Mouse (Mus musculus) heart, postnatal 0 days (tissue): Measurements from ENCODE around the gene Nisch. TPM values are rescaled to one million over a fixed set of nuclear protein-coding genes. Genes with fewer than 3 reads are reported as not detected.

Experiments used
- ATAC-seq: fragments of 200-750 bp; cut with Nextera tagmentation; 2 replicates; pipeline ENCODE4 v1.8.0; 2017; ENCODE audit warnings: low read depth, moderate number of reproducible peaks, moderate library complexity; ENCODE audit not compliant: insufficient read depth
- DNase-seq: peaks from one replicate; pipeline ENCODE4 v3.0.0-alpha.2; 2016; ENCODE audit warnings: low spot score
- H3K27ac ChIP-seq: fragments of 300-500 bp; sonication (generic); 2 replicates; pipeline ENCODE4 v1.5.1; 2014; ENCODE audit warnings: low read depth, mild to moderate bottlenecking
- H3K27me3 ChIP-seq: fragments of 300-500 bp; sonication (generic); 2 replicates; pipeline ENCODE4 v1.6.1; 2014; ENCODE audit warnings: low read length, mixed read lengths; ENCODE audit not compliant: control insufficient read depth, insufficient read depth
- H3K36me3 ChIP-seq: fragments of 300-500 bp; sonication (generic); replicated peaks from 2 replicates; pipeline ENCODE4 v1.6.1; 2014; ENCODE audit warnings: low read length, mixed read lengths; ENCODE audit not compliant: control insufficient read depth, insufficient read depth
- H3K4me1 ChIP-seq: fragments of 300-500 bp; sonication (generic); 2 replicates; pipeline ENCODE4 v1.6.1; 2014; ENCODE audit warnings: antibody characterized with exemption; ENCODE audit not compliant: control insufficient read depth, insufficient read depth
- H3K4me2 ChIP-seq: fragments of 300-500 bp; sonication (generic); 2 replicates; pipeline ENCODE4 v1.6.1; 2014; ENCODE audit warnings: low read depth, mild to moderate bottlenecking, low read length, moderate library complexity
- H3K4me3 ChIP-seq: fragments of 300-500 bp; sonication (generic); 2 replicates; pipeline ENCODE4 v1.5.1; 2014; ENCODE audit warnings: low read depth, low read length
- H3K9ac ChIP-seq: fragments of 300-500 bp; sonication (generic); replicated peaks from 2 replicates; pipeline ENCODE4 v1.6.1; 2014; ENCODE audit warnings: low read depth, low read length, mixed read lengths
- H3K9me3 ChIP-seq: fragments of 300-500 bp; sonication (generic); replicated peaks from 2 replicates; pipeline ENCODE4 v1.6.1; 2016; ENCODE audit warnings: low read length; ENCODE audit not compliant: control insufficient read depth
- CTCF ChIP-seq: IDR thresholded peaks from 2 replicates; pipeline ENCODE4 v1.5.1; 2016; ENCODE audit warnings: antibody characterized with exemption, control low read depth, low read depth
- EP300 ChIP-seq: IDR thresholded peaks from 2 replicates; pipeline ENCODE4 v1.6.1; 2016; ENCODE audit warnings: antibody characterized with exemption, low read depth
- WGBS: fragments of 180-500 bp; shearing (Covaris S2); extraction: QIAGEN DNeasy Blood & Tissue Kit; methylation state at CpG from one replicate; pipeline ENCODE4 v1.1.7; 2014; 5-methylcytosine and 5-hydroxymethylcytosine counted together
- polyA plus RNA-seq: library from polyadenylated mRNA; unstranded; fragments of >200 nt; fragmentation: Nextera tagmentation; extraction: Ambion mirVana; gene quantifications from 2 replicates; pipeline ENCODE4 v1.2.1, GENCODE M21; 2015
- total RNA-seq: library from RNA; depleted of rRNA; stranded (reverse); fragments of >200 nt; gene quantifications from 2 replicates; pipeline ENCODE4 v1.2.3, GENCODE M21; 2014; ENCODE audit warnings: low replicate concordance

Gene Nisch
- total and polyA plus RNA-seq, 2 experiments from 2014 or later: 171 to 338 TPM

- DNase-seq: no peak
- peaks cover 20% of the 10 kb centered on the region for H3K4me1 ChIP-seq
- WGBS: 62% methylated on average over 13 of the region's 13 CpGs
Observed at GRCm38 (mm10) chr14:31232404-31233069, 15.8 kb upstream of the Nisch start.

GRCm38 (mm10) chr14:31230442-31230841, 13.7 kb upstream of the Nisch start:
- Histone ChIP-seq H3K4me1 (peaks cover 31% of the 10 kb centered on the region), H3K27ac (peak overlapping the region; percentile 33; the same call in 1 of the 2 replicates), H3K4me3 (no peak overlapping the region), H3K4me2 (no peak overlapping the region), H3K9me3 (no peaks in the 10 kb centered on the region), H3K36me3 (no peaks in the 10 kb centered on the region), H3K27me3 (no peaks in the 10 kb centered on the region), H3K9ac (no peak overlapping the region)
- ATAC-seq: no peak
- WGBS: 55% methylated on average over 8 of the region's 8 CpGs
- TF ChIP-seq EP300 (no peak), CTCF (no peak)
- no peak for DNase-seq

More at GRCm38 (mm10) chr14:31232404-31233069, 15.8 kb upstream of the Nisch start:
- H3K9ac ChIP-seq: no peak overlapping the region
- TF ChIP-seq CTCF: no peak
- no peak for TF ChIP-seq EP300
- no peak overlapping the region for H3K4me3 ChIP-seq
- no peak for ATAC-seq
- H3K36me3 ChIP-seq: no peaks in the 10 kb centered on the region
- H3K4me2 ChIP-seq: no peak overlapping the region
- H3K27me3 ChIP-seq: no peaks in the 10 kb centered on the region
- peak overlapping the region; percentile 66 for H3K27ac ChIP-seq
- no peaks in the 10 kb centered on the region for H3K9me3 ChIP-seq

- no peak overlapping the region for H3K4me2 ChIP-seq
- TF ChIP-seq EP300: 0 out of 2 replicates have a peak, but pooled peaks have one; percentile 29
- TF ChIP-seq CTCF: no peak
- no peaks in the 10 kb centered on the region for H3K9me3 ChIP-seq
- DNase-seq (no peak), ATAC-seq (no peak)
- H3K27ac ChIP-seq: peak overlapping the region; percentile 39
- peaks cover 41% of the 10 kb centered on the region for H3K4me1 ChIP-seq
- 65% methylated on average over 6 of the region's 6 CpGs for WGBS
- H3K27me3 ChIP-seq: no peaks in the 10 kb centered on the region
- H3K9ac ChIP-seq: no peak overlapping the region
- H3K36me3 ChIP-seq: no peaks in the 10 kb centered on the region
- no peak overlapping the region for H3K4me3 ChIP-seq
Observed at GRCm38 (mm10) chr14:31228234-31228633, 11.5 kb upstream of the Nisch start.

DNA sequence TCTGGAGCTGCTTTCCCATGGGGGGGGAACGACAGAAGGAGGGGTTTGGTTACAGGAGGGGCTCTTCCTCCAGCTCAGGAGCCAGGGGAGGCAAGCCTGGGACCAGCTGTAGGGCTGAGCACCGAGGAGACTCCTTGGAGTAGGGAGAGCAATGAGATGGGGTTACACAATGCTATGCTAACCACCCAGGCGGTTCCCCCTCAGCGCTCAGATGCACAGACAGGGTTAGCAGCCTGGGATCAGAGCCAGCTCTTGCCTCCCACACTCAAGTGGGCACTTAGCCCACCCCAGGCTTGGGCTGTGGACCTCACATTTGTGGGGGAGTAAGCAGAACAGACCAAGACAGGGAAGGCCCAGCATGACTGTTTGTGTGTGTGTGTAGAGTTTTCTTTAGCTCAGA, 10.2 kb upstream of the Nisch start:
- peak overlapping the region; percentile 39 for H3K27ac ChIP-seq
- H3K4me3 ChIP-seq: no peak overlapping the region
- H3K4me2 ChIP-seq: no peak overlapping the region
- peaks cover 41% of the 10 kb centered on the region for H3K4me1 ChIP-seq
- no peak overlapping the region for H3K9ac ChIP-seq
- WGBS: 19% methylated on average over 4 of the region's 4 CpGs
- DNase-seq (no peak), ATAC-seq (peak; percentile 34)
- H3K9me3 ChIP-seq: no peaks in the 10 kb centered on the region
- H3K27me3 ChIP-seq: no peaks in the 10 kb centered on the region
- H3K36me3 ChIP-seq: no peaks in the 10 kb centered on the region
- TF ChIP-seq EP300 (no peak), CTCF (no peak)

DNA sequence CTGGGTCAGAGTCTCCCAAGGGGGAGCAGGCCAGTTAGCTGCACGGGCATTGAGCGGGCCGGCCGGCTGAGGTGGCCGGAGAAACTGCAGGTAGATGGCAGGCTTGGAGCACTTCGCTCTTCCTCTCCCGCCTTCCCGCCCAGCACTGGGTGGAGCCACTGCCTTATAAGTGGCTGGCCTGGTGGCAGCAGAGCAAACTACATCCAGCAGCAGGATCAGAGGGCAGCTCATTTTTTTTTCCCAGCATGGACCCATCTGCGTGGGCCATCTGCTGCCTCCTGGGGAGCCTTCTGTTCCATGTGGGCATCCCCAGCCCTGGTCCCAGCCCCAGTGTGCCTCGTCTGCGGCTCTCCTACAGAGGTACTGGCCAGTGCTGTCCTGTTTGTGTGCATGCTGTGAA, 920 bp upstream of the Nisch start, which contains the start of gene Sema3g:
Sema3g (plus strand) TSS at position 195 of the 400 bp plus-strand sequence.
- TF ChIP-seq EP300: no peak
- peak; percentile 77 for TF ChIP-seq CTCF
- Histone ChIP-seq H3K27me3 (no peaks in the 10 kb centered on the region), H3K4me1 (peaks cover 12% of the 10 kb centered on the region), H3K9me3 (no peaks in the 10 kb centered on the region), H3K27ac (peak within 1 kb of the TSS; percentile 49; the same call in 1 of the 2 replicates), H3K36me3 (no peaks in the 10 kb centered on the region), H3K4me2 (peak within 1 kb of the TSS; percentile 28; the same call in 1 of the 2 replicates), H3K4me3 (peak within 1 kb of the TSS; percentile 17; the same call in 1 of the 2 replicates), H3K9ac (no peak within 1 kb of the TSS)
- DNase-seq: peak; percentile 76
- WGBS: 7% methylated on average over 11 of the region's 11 CpGs
- ATAC-seq: peak; percentile 61
